Mouse (Mus musculus) erythroblast, embryonic 14.5 days (primary cell): ENCODE measurements at regions not wholly inside any gene's neighbourhood (a gene's known extent, or its start where the extent isn't known, plus 50 kb on each side); places are given as distances from the start of the nearest gene placed in this dataset.

ENCODE experiments used
- GATA1 ChIP-seq: IDR thresholded peaks from 2 replicates; pipeline ENCODE4 v1.6.1; 2012; ENCODE audit warnings: low read length, inconsistent platforms, mixed read lengths
- TAL1 ChIP-seq: IDR thresholded peaks from 3 replicates; pipeline ENCODE4 v1.6.1; 2012; ENCODE audit warnings: low read length, inconsistent platforms, mixed read lengths

- TF ChIP-seq GATA1: no peak
- TF ChIP-seq TAL1: no peak
These were observed 356.9 kb upstream of the Sash1 start for GRCm38 (mm10) chr10:9242596-9243280.
